Mouse (Mus musculus): ENCODE results near the gene Cacna1e.

- TF ChIP-seq CTCF (IDR thresholded peaks at IDR 0.05; ENCODE audit: low read depth) (no peak), EP300 (IDR thresholded peaks at IDR 0.05; ENCODE audit: low read depth) (no peak)
Observed at GRCm38 (mm10) chr1:154850515-154851287, 33.6 kb downstream of the Cacna1e start.

Data from liver, embryonic 14.5 days (tissue).